Mouse (Mus musculus) layer of hippocampus, postnatal 10 days (tissue): ENCODE measurements around the gene BC048562. TPM values are rescaled to one million over a fixed set of nuclear protein-coding genes. Genes with fewer than 3 reads are reported as not detected.

Experiments
- total RNA-seq, 2 experiments: library from RNA; stranded (reverse); gene quantifications; 2 replicates each; pipeline ENCODE4 v1.2.3; 2021

Gene BC048562
- total RNA-seq, 2 experiments from 2014 or later, result not detected

Other genes starting within 250 kb of the BC048562 start
- 100 to 1,000 TPM; 129 to 137 TPM for gene Bsn, start 246.1 kb upstream of the BC048562 start, total RNA-seq
- gene Dag1, start 172.5 kb upstream of the BC048562 start, total RNA-seq, result 100 to 1,000 TPM; 132 to 136 TPM
- gene Nicn1, start 146.1 kb upstream of the BC048562 start, total RNA-seq, result 10 to 100 TPM; 86.6 to 92.6 TPM
- 10 to 100 TPM; 24.6 to 26.5 TPM for gene Amt, start 139.6 kb upstream of the BC048562 start, total RNA-seq
- gene Rhoa, start 130.4 kb upstream of the BC048562 start, total RNA-seq, result 100 to 1,000 TPM; 212 to 222 TPM
- 10 to 100 TPM; 44.8 to 46.9 TPM for gene Tcta, start 130.3 kb upstream of the BC048562 start, total RNA-seq
- 10 to 100 TPM; 63.6 to 67.8 TPM for gene Gpx1, start 97.6 kb upstream of the BC048562 start, total RNA-seq
- gene Usp4, start 88.6 kb upstream of the BC048562 start, total RNA-seq, result 100 to 1,000 TPM; 121 to 132 TPM
- gene 1700102P08Rik, start 43.7 kb upstream of the BC048562 start, total RNA-seq, result 1 to 10 TPM; 1.9 to 2.5 TPM
- under 1 TPM; 0.11 to 0.23 TPM for gene Ccdc36, start 8.0 kb upstream of the BC048562 start, total RNA-seq
- 10 to 100 TPM; 33.6 to 34.1 TPM for gene Ccdc71, start 24.0 kb downstream of the BC048562 start, total RNA-seq
- 10 to 100 TPM; 20.7 to 22.7 TPM for gene Klhdc8b, start 25.1 kb downstream of the BC048562 start, total RNA-seq
- gene Lamb2, start 43.3 kb downstream of the BC048562 start, total RNA-seq, result 10 to 100 TPM; 36.9 to 39.4 TPM
- gene Usp19, start 54.1 kb downstream of the BC048562 start, total RNA-seq, result 100 to 1,000 TPM; 119 to 125 TPM
- gene Qars, start 71.2 kb downstream of the BC048562 start, total RNA-seq, result 10 to 100 TPM; 95.3 to 97.3 TPM
- gene Qrich1, start 80.3 kb downstream of the BC048562 start, total RNA-seq, result 100 to 1,000 TPM; 121 to 129 TPM
- 10 to 100 TPM; 78.2 to 83.9 TPM for gene Impdh2, start 123.8 kb downstream of the BC048562 start, total RNA-seq
- gene Ndufaf3, start 131.0 kb downstream of the BC048562 start, total RNA-seq, result 10 to 100 TPM; 59.6 to 63.4 TPM
- gene Dalrd3, start 133.4 kb downstream of the BC048562 start, total RNA-seq, result 10 to 100 TPM; 74.3 to 83.8 TPM
- gene Wdr6, start 142.3 kb downstream of the BC048562 start, total RNA-seq, result 100 to 1,000 TPM; 239 to 247 TPM
- gene P4htm, start 161.2 kb downstream of the BC048562 start, total RNA-seq, result 10 to 100 TPM; 48.7 to 49.0 TPM
- 10 to 100 TPM; 47.3 to 51.1 TPM for gene Arih2, start 212.9 kb downstream of the BC048562 start, total RNA-seq
- gene Slc25a20, start 225.6 kb downstream of the BC048562 start, total RNA-seq, result 10 to 100 TPM; 19.2 to 21.0 TPM